Mouse (Mus musculus) MEL (cell line): Measurements from ENCODE around the gene Smyd1.

Experiments used
- CTCF ChIP-seq, 3 experiments: IDR thresholded peaks in 2 of 3; conservative IDR thresholded peaks in 1 of 3; 2 replicates each; pipeline ENCODE4 v1.5.1; 2011 to 2012; ENCODE audit warnings: low read length in 3 of 3, low read depth in 2 of 3, mild to moderate bottlenecking in 2 of 3, improper control_type of control experiment in 1 of 3, inconsistent platforms in 1 of 3, mixed read lengths in 1 of 3, moderate library complexity in 1 of 3; ENCODE audit not compliant: control insufficient read depth in 1 of 3, insufficient read depth in 1 of 3, poor library complexity in 1 of 3, severe bottlenecking in 1 of 3
- ETS1 ChIP-seq: IDR thresholded peaks from 2 replicates; pipeline ENCODE4 v1.6.1; 2012; ENCODE audit warnings: low read depth, mild to moderate bottlenecking, inconsistent platforms, low read length, improper control_type of control experiment, moderate library complexity
- GATA1 ChIP-seq: IDR thresholded peaks from 2 replicates; pipeline ENCODE4 v1.6.1; 2011; ENCODE audit warnings: low read depth, low read length, improper control_type of control experiment
- MXI1 ChIP-seq: IDR thresholded peaks from 2 replicates; pipeline ENCODE4 v1.6.1; 2011; ENCODE audit warnings: mild to moderate bottlenecking, low read depth, low read length, improper control_type of control experiment
- NRF1 ChIP-seq: IDR thresholded peaks from 2 replicates; pipeline ENCODE4 v1.6.1; 2014; ENCODE audit warnings: low read depth, mild to moderate bottlenecking, inconsistent platforms, low read length, improper control_type of control experiment, moderate library complexity; ENCODE audit not compliant: poor library complexity, insufficient read depth, severe bottlenecking
- POLR2A ChIP-seq, 2 experiments: IDR thresholded peaks; 2 replicates each; pipeline ENCODE4 v1.6.1; 2011 to 2012; ENCODE audit warnings: low read length in 2 of 2, mild to moderate bottlenecking in 2 of 2, control low read depth in 1 of 2, improper control_type of control experiment in 1 of 2, low read depth in 1 of 2, moderate library complexity in 1 of 2; ENCODE audit not compliant: control insufficient read depth in 1 of 2, insufficient read depth in 1 of 2, poor library complexity in 1 of 2
- TAL1 ChIP-seq: IDR thresholded peaks from 2 replicates; pipeline ENCODE4 v1.6.1; 2012; ENCODE audit warnings: mild to moderate bottlenecking, inconsistent platforms, low read length, moderate library complexity, mixed read lengths

GRCm38 (mm10) chr6:71360751-71361150, 38.7 kb upstream of the Smyd1 start:
- TF ChIP-seq CTCF (IDR thresholded peaks at IDR 0.05 in 2 of 3, conservative IDR thresholded peaks at IDR 0.05 in 1 of 3; ENCODE audit: control insufficient read depth in 1 of 3, insufficient read depth in 1 of 3, low read depth in 2 of 3, low read length in 3 of 3, poor library complexity in 1 of 3, severe bottlenecking in 1 of 3) = no peak
- no peak for TF ChIP-seq GATA1
- no peak for TF ChIP-seq MXI1
- no peak for TF ChIP-seq POLR2A (IDR thresholded peaks at IDR 0.05; ENCODE audit: control insufficient read depth in 1 of 2, insufficient read depth in 1 of 2, low read depth in 1 of 2, low read length in 2 of 2, poor library complexity in 1 of 2)
- no peak for TF ChIP-seq NRF1
- no peak for TF ChIP-seq TAL1
- no peak for TF ChIP-seq ETS1
